Mouse (Mus musculus): ENCODE measurements at regions not wholly inside any gene's neighbourhood (a gene's known extent, or its start where the extent isn't known, plus 50 kb on each side); places are given as distances from the start of the nearest gene placed in this dataset.

GRCm38 (mm10) chr10:15310650-15311049 is 592.6 kb upstream of the Gje1 start:
- TF ChIP-seq POLR2A (IDR thresholded peaks at IDR 0.05; ENCODE audit: borderline replicate concordance, control insufficient read depth, low read depth, low read length) (no peak), CTCF (IDR thresholded peaks at IDR 0.05; ENCODE audit: control insufficient read depth, insufficient read depth, low read length) (no peak)
